Mouse (Mus musculus): ENCODE measurements around the gene Rad51b. TPM values are rescaled to one million over a fixed set of nuclear protein-coding genes. Genes with fewer than 3 reads are reported as not detected.

Rad51b gene
- polyA plus RNA-seq, 1 experiment from 2014 or later: 7.1 TPM

DNA sequence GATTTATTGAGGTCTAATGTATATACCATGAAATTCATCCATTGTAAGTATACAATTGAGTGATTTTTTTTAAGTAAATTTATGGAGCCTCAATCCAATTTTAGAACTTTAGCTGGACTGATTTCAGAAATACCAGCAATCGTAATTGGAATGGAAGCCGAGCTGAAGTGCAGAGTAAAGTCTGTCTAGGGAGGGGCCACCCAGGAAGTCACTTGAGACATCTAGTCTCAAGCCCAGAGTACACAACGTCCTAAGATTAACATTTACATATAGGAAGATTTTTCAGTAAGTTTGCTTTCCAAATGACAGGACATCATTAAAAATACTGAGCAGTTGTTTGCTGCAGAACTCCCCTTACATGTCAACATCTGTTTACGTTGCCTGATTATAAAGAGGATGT lies 386.7 kb downstream of the Rad51b start:
- H3K27me3 ChIP-seq (ENCODE audit: poor library complexity, severe bottlenecking): no peaks in the 10 kb centered on the region
- WGBS: 77% methylated on average over 4 of the region's 4 CpGs
- no peaks in the 10 kb centered on the region for H3K9me3 ChIP-seq
- H3K27ac ChIP-seq: peak overlapping the region; percentile 9; the same call in 1 of the 2 replicates
- no peak for DNase-seq (ENCODE audit: extremely low spot score, low spot score)
- no peak overlapping the region for H3K4me3 ChIP-seq
- no peaks in the 10 kb centered on the region for H3K36me3 ChIP-seq (replicated peaks)
- H3K4me1 ChIP-seq: peaks cover 75% of the 10 kb centered on the region

DNA sequence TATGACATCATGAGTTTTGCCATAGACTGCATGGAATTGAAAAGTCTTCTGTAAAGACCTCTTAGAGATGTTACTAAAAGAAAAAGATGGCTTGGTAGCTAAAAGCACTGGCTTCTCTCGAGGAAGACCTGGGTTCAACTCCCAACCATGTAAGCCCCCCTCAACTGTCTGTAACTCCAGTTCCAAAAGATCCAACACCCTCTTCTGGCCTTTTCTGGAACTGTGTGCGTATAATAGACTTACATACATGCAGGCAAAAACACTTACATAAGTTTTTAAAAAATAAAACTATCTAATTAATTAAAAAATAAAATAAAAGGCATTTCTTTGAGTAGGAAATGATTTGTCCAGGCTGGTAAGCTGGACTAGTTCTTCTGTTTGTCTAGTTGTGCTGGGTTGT lies 387.3 kb downstream of the Rad51b start:
- H3K27me3 ChIP-seq (ENCODE audit: poor library complexity, severe bottlenecking): no peaks in the 10 kb centered on the region
- no peaks in the 10 kb centered on the region for H3K36me3 ChIP-seq (replicated peaks)
- WGBS: 82% methylated on average over 2 of the region's 2 CpGs
- peak overlapping the region; percentile 9; the same call in 1 of the 2 replicates for H3K27ac ChIP-seq
- H3K4me3 ChIP-seq: no peak overlapping the region
- H3K4me1 ChIP-seq: peaks cover 77% of the 10 kb centered on the region
- no peaks in the 10 kb centered on the region for H3K9me3 ChIP-seq
- no peak for DNase-seq (ENCODE audit: extremely low spot score, low spot score)

DNA sequence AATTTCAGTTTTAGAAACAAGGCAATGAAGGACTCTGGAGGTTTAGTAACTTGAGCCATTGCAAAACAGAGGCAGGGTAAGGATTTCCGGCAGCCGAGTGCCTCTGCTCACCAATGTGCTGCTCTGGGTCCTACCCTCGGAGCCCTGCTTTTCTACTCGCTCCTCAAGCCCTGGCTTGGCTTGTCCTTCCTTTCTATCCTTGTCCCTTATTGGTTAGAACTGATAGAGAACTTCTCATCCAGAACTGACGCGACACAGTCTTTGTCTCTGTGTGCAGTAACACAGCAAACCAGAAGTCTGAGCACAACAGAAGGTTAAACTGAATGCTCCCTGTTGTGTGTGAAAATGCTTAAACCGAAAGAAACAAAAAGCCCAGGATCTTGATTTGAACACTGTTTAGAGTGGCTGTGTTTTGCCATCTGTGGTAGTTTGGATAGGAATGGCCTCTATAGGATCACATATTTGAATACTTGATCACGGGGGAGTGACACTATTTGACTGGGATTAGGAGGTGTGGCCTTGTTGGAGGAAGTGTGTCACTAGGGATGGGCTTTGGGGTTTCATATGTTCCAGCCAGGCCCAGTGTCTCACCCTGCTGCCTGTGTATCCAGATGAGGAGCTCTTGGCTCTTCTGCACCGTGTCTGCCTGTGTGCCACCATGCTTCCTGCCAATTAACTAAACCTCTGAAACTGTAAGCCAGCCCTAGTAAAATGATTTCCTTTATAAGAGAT lies 389.7 kb downstream of the Rad51b start:
- H3K36me3 ChIP-seq (replicated peaks): no peaks in the 10 kb centered on the region
- no peak overlapping the region for H3K4me3 ChIP-seq
- no peaks in the 10 kb centered on the region for H3K9me3 ChIP-seq
- 67% methylated on average over 9 of the region's 9 CpGs for WGBS
- H3K27ac ChIP-seq: peak overlapping the region; percentile 61
- no peaks in the 10 kb centered on the region for H3K27me3 ChIP-seq (ENCODE audit: poor library complexity, severe bottlenecking)
- peaks cover 53% of the 10 kb centered on the region for H3K4me1 ChIP-seq
- DNase-seq (ENCODE audit: extremely low spot score, low spot score): no peak

DNA sequence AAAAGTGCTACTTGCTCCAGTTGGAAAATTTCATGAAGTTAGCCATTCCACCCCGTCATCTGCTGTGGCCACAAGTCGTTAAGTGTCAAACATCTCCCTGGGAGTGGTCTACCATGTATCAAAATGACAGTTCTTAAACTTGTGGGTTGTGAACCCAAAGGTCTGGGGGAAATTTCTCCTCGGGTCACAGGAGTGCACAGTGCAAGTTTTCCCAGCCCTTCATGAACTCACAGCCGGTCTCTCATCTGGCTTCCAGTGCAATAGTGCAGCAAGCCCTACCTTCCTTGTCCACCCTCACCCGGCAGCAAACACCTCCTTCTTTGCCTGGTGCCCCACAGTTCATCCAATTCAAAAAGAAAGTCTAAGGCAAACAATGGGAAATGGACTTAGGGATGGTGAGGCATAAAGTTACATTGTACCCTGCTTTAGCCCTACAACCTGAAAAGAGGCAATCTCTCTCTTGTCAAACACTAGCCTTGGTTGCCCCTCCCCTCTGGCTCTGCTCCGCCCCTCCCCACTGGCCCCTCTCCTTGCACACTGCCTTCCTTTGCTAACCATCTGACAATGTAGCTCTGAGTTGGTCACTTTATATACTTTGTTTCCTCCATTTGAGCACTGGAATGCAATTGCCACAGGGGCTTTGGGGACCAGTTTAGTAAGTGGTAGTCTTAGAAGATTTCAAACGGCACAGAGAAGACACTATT lies 390.8 kb downstream of the Rad51b start:
- Histone ChIP-seq H3K4me3 (no peak overlapping the region), H3K27ac (peak overlapping the region; percentile 36), H3K4me1 (peaks cover 46% of the 10 kb centered on the region), H3K27me3 (ENCODE audit: poor library complexity, severe bottlenecking) (no peaks in the 10 kb centered on the region), H3K36me3 (replicated peaks) (no peaks in the 10 kb centered on the region), H3K9me3 (no peaks in the 10 kb centered on the region)
- WGBS: 79% methylated on average over 7 of the region's 7 CpGs
- DNase-seq (ENCODE audit: extremely low spot score, low spot score): no peak

DNA sequence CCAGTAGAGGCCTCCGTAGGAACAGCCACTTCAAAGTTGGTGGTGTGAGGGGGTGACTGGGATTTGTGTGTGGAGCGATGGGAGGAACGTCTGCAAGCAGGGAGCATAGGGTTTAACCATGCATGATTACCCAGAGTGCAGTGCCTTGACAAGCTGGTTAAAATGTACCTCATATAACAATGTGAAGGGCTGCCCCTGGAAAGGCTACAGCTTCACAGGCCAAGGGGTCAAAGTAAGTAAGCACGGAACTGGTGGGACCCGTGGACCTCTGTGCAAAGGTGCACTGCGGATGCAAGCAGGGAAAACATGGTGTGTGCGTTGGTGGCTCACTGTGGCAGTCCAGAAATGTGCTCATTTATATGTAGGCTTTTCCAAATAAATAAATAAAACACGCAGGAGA lies 392.2 kb downstream of the Rad51b start:
- WGBS: 86% methylated on average over 8 of the region's 8 CpGs
- Histone ChIP-seq H3K36me3 (replicated peaks) (no peaks in the 10 kb centered on the region), H3K27ac (peak overlapping the region; percentile 36; the same call in 1 of the 2 replicates), H3K27me3 (ENCODE audit: poor library complexity, severe bottlenecking) (no peaks in the 10 kb centered on the region), H3K4me1 (peaks cover 34% of the 10 kb centered on the region), H3K9me3 (no peaks in the 10 kb centered on the region), H3K4me3 (no peak overlapping the region)
- DNase-seq (ENCODE audit: extremely low spot score, low spot score): no peak

DNA sequence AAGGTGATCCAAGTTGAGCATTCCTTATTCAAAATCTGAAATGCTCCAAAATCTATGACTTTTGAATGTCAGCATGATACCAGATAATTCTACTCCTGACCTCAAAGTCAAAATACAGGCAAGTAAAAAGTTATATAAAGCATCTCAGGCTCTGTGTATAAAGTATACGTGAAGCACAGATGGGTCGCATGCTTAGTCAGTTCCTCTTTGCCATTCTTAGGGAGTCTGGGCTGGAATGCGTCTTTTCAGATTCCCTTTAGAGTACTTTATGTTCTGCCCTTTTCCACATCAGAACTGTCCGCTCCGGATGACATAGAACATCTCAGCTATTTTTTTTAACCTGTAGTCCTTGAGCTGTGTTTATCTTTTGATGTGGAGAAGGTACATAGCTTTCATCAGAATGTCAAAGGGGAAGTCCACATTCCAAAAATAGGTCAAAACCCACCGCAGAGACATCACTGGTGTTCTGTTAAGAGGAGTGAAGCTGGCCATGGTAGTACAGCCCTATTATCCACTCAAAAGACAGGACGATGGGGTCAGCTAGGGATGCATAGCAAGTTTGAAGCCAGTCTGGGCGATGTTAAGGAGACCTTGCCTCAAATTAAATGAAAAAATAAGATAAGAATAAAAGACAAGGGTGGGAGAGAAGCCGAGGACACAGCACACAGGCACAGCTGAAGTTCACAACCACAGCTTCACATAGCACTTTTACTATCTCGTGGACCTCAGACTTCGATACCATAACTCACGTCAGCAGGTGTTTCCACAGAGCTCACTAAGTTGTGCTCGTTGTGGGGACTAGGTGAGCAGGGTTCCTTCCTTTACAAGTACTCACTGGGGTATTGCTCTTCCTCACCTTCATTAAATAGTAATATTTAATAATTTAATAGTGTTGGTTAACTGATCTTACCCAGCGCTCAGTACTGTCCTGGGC lies 395.1 kb downstream of the Rad51b start:
- no peak for DNase-seq (ENCODE audit: extremely low spot score, low spot score)
- Histone ChIP-seq H3K4me1 (peaks cover 26% of the 10 kb centered on the region), H3K9me3 (no peaks in the 10 kb centered on the region), H3K27me3 (ENCODE audit: poor library complexity, severe bottlenecking) (no peaks in the 10 kb centered on the region), H3K36me3 (replicated peaks) (no peaks in the 10 kb centered on the region), H3K4me3 (no peak overlapping the region), H3K27ac (0 out of 2 replicates have a peak overlapping the region, but pooled peaks have one; percentile 17)
- 93% methylated on average over 14 of the region's 14 CpGs for WGBS

DNA sequence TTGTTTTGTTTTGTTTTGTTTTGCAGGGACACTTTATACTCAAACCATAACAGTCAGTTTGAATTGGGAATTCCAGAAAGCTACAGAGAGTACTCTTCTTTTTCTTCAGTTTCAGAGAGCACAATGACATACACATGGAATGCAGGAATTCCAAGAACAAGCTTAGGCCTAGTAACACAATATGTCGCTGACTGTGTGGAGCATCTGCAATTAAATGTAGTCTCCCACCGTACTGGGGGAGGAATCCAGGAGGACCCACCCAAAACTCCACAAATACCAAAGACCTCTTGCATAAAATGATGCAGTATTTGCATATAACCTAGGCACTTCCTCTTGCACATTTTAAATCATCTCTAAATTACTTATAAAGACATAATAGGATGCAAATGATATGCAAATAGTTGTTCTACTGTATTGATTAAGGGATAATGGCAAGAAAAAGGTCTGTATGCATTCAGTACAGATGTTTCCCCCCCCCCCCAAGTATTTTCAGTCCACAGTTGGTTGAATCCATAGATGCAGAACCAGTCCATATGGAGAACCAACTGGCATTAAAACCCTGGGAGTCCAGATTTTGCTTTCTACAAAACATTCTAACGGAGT lies 398.9 kb downstream of the Rad51b start:
- WGBS: 80% methylated on average over 3 of the region's 3 CpGs
- DNase-seq (ENCODE audit: extremely low spot score, low spot score): no peak
- no peak overlapping the region for H3K27ac ChIP-seq

DNA sequence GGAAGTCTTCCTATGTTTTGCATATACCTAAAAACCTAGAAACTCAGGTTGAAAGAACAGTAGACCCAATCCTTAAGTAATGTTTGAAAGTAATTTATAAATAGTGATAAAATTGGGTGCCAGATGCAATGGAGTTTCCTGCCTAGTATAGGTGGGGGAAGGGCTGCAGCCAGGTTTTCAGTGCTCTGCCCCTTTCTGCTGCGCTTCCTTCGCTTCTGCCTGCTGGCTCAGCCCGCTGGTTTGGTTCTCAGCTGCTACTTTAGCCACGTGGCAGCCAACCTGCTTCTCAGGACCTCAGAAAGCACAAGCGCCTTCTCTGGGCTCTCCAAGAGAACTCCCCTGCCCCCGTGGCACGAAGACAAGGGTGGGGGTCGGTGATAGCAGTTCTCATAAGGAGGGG lies 406.5 kb downstream of the Rad51b start:
- DNase-seq (ENCODE audit: extremely low spot score, low spot score): no peak
- Histone ChIP-seq H3K4me3 (no peak overlapping the region), H3K27me3 (ENCODE audit: poor library complexity, severe bottlenecking) (0 out of 2 replicates have a peak, but pooled peaks cover 7% of the 10 kb centered on the region), H3K36me3 (replicated peaks) (no peaks in the 10 kb centered on the region), H3K27ac (peak overlapping the region; percentile 75), H3K4me1 (peaks cover 55% of the 10 kb centered on the region), H3K9me3 (no peaks in the 10 kb centered on the region)
- 34% methylated on average over 8 of the region's 8 CpGs for WGBS

More for the DNA sequence above, 398.9 kb downstream of the Rad51b start:
- no peaks in the 10 kb centered on the region for H3K36me3 ChIP-seq (replicated peaks)
- H3K9me3 ChIP-seq: no peaks in the 10 kb centered on the region
- no peak overlapping the region for H3K4me3 ChIP-seq
- H3K4me1 ChIP-seq: peaks cover 9% of the 10 kb centered on the region
- H3K27me3 ChIP-seq (ENCODE audit: poor library complexity, severe bottlenecking): no peaks in the 10 kb centered on the region

DNA sequence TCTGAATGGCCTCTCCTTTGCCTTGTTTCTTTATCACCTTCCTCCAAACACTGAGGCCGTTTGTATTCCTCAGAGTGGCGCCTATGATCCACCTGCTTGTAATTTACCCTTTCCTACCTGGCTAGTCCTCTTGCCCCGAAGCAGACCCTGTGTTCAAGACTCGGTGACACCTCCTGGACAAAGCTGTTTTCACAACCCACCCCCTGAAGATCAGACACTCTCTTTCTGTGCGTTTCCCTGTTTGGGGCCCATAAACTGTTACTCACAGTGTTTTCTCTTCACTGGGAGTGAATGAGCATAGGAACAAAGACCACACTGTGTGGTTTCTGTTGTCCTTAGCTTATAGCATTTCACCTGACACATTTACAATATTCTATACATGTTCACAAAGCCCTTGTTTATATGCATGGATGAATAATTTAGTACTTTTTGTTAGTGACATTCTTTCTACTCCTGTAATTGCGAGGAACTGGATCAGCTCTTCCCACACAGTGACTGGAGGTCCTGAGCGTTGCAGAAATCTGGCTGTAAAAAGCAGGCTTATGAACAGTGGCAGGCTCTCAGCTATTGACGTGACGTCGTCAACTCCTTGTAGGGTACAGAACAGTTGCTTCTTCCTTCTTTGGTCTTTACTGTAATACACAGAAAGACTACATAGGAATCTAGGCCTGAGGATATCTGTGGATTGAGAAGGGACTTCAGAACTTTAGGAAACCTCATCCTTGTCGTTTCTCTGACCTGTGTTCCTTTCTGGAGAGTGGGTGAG lies 408.6 kb downstream of the Rad51b start:
- 59% methylated on average over 11 of the region's 11 CpGs for WGBS
- DNase-seq (ENCODE audit: extremely low spot score, low spot score): no peak
- no peaks in the 10 kb centered on the region for H3K9me3 ChIP-seq
- H3K4me1 ChIP-seq: peaks cover 61% of the 10 kb centered on the region
- peak overlapping the region; percentile 71 for H3K27ac ChIP-seq
- no peak overlapping the region for H3K4me3 ChIP-seq
- no peaks in the 10 kb centered on the region for H3K36me3 ChIP-seq (replicated peaks)
- 0 out of 2 replicates have a peak, but pooled peaks cover 7% of the 10 kb centered on the region for H3K27me3 ChIP-seq (ENCODE audit: poor library complexity, severe bottlenecking)

DNA sequence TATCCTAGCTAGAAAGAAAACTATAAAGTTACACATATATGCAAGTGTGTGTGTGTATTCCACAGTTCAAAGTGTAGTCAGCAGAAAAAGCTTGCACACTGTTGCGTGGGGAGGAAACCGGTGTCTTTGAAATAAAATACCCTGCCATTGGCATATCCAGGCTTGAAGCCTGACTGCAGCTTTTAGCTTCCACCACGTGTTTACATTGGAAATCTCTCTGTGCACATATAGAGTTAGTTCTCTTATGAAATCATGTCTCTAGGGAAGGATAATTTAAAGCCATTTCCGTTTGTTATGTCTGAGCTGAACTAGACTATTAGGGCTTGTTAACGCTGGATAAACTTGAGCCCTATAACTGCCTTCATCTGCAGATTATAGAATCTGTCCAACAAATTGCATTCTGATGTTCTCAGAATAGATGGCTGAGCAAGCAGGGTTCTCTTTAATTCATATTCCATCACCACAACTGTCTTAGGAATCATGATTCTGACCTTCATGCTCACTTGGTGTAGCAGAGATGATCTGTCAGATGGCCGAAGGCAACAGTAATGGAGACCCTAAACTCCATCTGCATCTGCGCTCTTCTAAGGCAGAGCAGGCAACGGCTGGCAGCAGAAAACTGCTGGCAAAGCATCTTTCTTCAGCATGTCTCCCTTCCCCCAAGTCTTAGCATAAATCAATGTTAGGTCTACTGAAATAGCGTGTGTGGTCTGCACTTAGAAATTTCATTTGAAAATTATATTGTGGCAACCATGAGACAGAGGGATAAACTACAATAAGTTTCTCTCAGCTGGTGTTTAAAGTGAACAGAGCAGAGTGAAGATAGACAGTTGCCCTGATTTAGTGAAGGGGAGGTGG lies 410.7 kb downstream of the Rad51b start:
- H3K4me3 ChIP-seq: no peak overlapping the region
- H3K4me1 ChIP-seq: peaks cover 66% of the 10 kb centered on the region
- 87% methylated on average over 9 of the region's 9 CpGs for WGBS
- H3K9me3 ChIP-seq: no peaks in the 10 kb centered on the region
- 0 out of 2 replicates have a peak, but pooled peaks cover 7% of the 10 kb centered on the region for H3K27me3 ChIP-seq (ENCODE audit: poor library complexity, severe bottlenecking)
- H3K36me3 ChIP-seq (replicated peaks): no peaks in the 10 kb centered on the region
- DNase-seq (ENCODE audit: extremely low spot score, low spot score): no peak
- peak overlapping the region; percentile 66 for H3K27ac ChIP-seq

DNA sequence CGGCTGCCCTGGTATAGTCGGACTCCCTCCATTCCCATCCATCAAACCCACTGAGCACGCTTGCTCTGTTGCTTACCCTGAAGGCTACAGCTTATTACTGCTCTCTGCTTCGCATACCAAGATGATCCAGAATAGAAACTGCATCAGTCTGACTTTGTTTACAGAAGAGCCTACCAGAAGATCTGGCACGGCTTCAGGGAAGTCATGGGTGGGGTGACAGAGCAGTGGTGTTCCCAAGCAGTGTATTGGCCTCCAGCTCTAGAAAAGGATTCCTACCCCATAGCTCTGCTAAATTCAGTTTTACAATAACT lies 411.3 kb downstream of the Rad51b start:
- DNase-seq (ENCODE audit: extremely low spot score, low spot score): no peak
- 89% methylated on average over 5 of the region's 5 CpGs for WGBS
- Histone ChIP-seq H3K27me3 (ENCODE audit: poor library complexity, severe bottlenecking) (0 out of 2 replicates have a peak, but pooled peaks cover 7% of the 10 kb centered on the region), H3K36me3 (replicated peaks) (no peaks in the 10 kb centered on the region), H3K9me3 (no peaks in the 10 kb centered on the region), H3K4me1 (peaks cover 72% of the 10 kb centered on the region), H3K27ac (peak overlapping the region; percentile 66; the same call in 1 of the 2 replicates), H3K4me3 (no peak overlapping the region)

All from forebrain, embryonic 10.5 days (tissue).